Mouse (Mus musculus) bone marrow, adult 2 months (tissue): ENCODE measurements around the gene Sdk1.

Source experiments
- CTCF ChIP-seq: fragments of 200-500 bp; IDR thresholded peaks from 2 replicates; pipeline ENCODE4 v1.5.1; 2011; ENCODE audit warnings: low read length, control low read depth; ENCODE audit not compliant: control insufficient read depth, insufficient read depth
- POLR2A ChIP-seq: fragments of 200-500 bp; IDR thresholded peaks from 2 replicates; pipeline ENCODE4 v1.6.1; 2011; ENCODE audit warnings: low read depth, mild to moderate bottlenecking, control low read depth, low read length, borderline replicate concordance; ENCODE audit not compliant: control insufficient read depth

- TF ChIP-seq POLR2A, result no peak
- no peak for TF ChIP-seq CTCF
These were observed 475 bp downstream of the Sdk1 start for GRCm38 (mm10) chr5:141241645-141242284.
